Mouse (Mus musculus) C2C12 (cell line): ENCODE results near the gene Grm8.

ENCODE experiments used
- CEBPB ChIP-seq: IDR thresholded peaks from one replicate; pipeline ENCODE4 v1.6.1; 2011; ENCODE audit warnings: low read depth, mild to moderate bottlenecking, control low read depth, moderate library complexity
- CTCF ChIP-seq: IDR thresholded peaks from one replicate; pipeline ENCODE4 v1.5.1; 2011; ENCODE audit not compliant: control insufficient read depth, insufficient read depth, insufficient read length
- FOSL1 ChIP-seq: IDR thresholded peaks from one replicate; pipeline ENCODE4 v1.8.0; 2011; ENCODE audit warnings: mild to moderate bottlenecking, low read length; ENCODE audit not compliant: poor library complexity, insufficient read depth, severe bottlenecking
- MAX ChIP-seq: IDR thresholded peaks from one replicate; pipeline ENCODE4 v1.6.1; 2011; ENCODE audit warnings: mild to moderate bottlenecking, control low read depth
- MYOD1 ChIP-seq: IDR thresholded peaks from one replicate; pipeline ENCODE4 v1.6.1; 2011; ENCODE audit warnings: low read depth; ENCODE audit not compliant: control insufficient read depth, insufficient read length
- MYOG ChIP-seq: IDR thresholded peaks from one replicate; pipeline ENCODE4 v1.6.1; 2011; ENCODE audit not compliant: control insufficient read depth, insufficient read length; ENCODE audit errors: extremely low read depth

GRCm38 (mm10) chr6:27314273-27315009 lies 820.5 kb downstream of the Grm8 start:
- TF ChIP-seq CTCF (no peak), MYOD1 (no peak), MAX (no peak), FOSL1 (no peak), CEBPB (no peak), MYOG (no peak)
